Mouse (Mus musculus) forebrain, postnatal 0 days (tissue): ENCODE measurements around the gene Prnd. TPM values are rescaled to one million over a fixed set of nuclear protein-coding genes. Genes with fewer than 3 reads are reported as not detected.

Experiments
- ATAC-seq: fragments of 200-750 bp; cut with Nextera tagmentation; 2 replicates; pipeline ENCODE4 v1.8.0; 2017; ENCODE audit warnings: mild to moderate bottlenecking, moderate library complexity
- DNase-seq: peaks from one replicate; pipeline ENCODE4 v3.0.0-alpha.2; 2015
- H3K27ac ChIP-seq: fragments of 300-500 bp; sonication (generic); 2 replicates; pipeline ENCODE4 v1.5.1; 2014; ENCODE audit warnings: low read depth, mild to moderate bottlenecking, antibody characterized with exemption, low read length, moderate library complexity, mixed read lengths
- H3K27me3 ChIP-seq: fragments of 300-500 bp; sonication (generic); 2 replicates; pipeline ENCODE4 v1.6.1; 2014; ENCODE audit warnings: mild to moderate bottlenecking, low read length, mixed read lengths; ENCODE audit not compliant: insufficient read depth
- H3K36me3 ChIP-seq: fragments of 300-500 bp; sonication (generic); 2 replicates; pipeline ENCODE4 v1.6.1; 2014; ENCODE audit warnings: mild to moderate bottlenecking, moderate library complexity; ENCODE audit not compliant: insufficient read depth
- H3K4me1 ChIP-seq: fragments of 300-500 bp; sonication (generic); 2 replicates; pipeline ENCODE4 v1.6.1; 2014; ENCODE audit warnings: antibody characterized with exemption; ENCODE audit not compliant: insufficient read depth
- H3K4me2 ChIP-seq: fragments of 300-500 bp; sonication (generic); 2 replicates; pipeline ENCODE4 v1.6.1; 2014; ENCODE audit warnings: low read depth, mild to moderate bottlenecking, moderate library complexity
- H3K4me3 ChIP-seq: fragments of 300-500 bp; sonication (generic); 2 replicates; pipeline ENCODE4 v1.5.1; 2014; ENCODE audit warnings: low read depth, low read length, mixed read lengths
- H3K9ac ChIP-seq: fragments of 300-500 bp; sonication (generic); 2 replicates; pipeline ENCODE4 v1.6.1; 2014; ENCODE audit warnings: mild to moderate bottlenecking
- H3K9me3 ChIP-seq: fragments of 300-500 bp; sonication (generic); 2 replicates; pipeline ENCODE4 v1.6.1; 2016; ENCODE audit warnings: low read length
- CTCF ChIP-seq: sonication (generic); IDR thresholded peaks from 2 replicates; pipeline ENCODE4 v1.5.1; 2016; ENCODE audit warnings: antibody characterized with exemption, control low read depth, low read depth
- WGBS: fragments of 180-500 bp; shearing (Covaris S2); extraction: QIAGEN DNeasy Blood & Tissue Kit; methylation state at CpG from one replicate; pipeline ENCODE4 v1.1.7; 2014; 5-methylcytosine and 5-hydroxymethylcytosine counted together
- polyA plus RNA-seq: library from polyadenylated mRNA; unstranded; fragments of >200 nt; fragmentation: Nextera tagmentation; extraction: Ambion mirVana; gene quantifications from 2 replicates; pipeline ENCODE4 v1.2.1, GENCODE M21; 2015
- total RNA-seq: library from RNA; depleted of rRNA; stranded (reverse); fragments of >200 nt; gene quantifications from 2 replicates; pipeline ENCODE4 v1.2.3, GENCODE M21; 2014

Gene Prnd
- total and polyA plus RNA-seq, 2 experiments from 2014 or later: 4.4 to 6.2 TPM

DNA sequence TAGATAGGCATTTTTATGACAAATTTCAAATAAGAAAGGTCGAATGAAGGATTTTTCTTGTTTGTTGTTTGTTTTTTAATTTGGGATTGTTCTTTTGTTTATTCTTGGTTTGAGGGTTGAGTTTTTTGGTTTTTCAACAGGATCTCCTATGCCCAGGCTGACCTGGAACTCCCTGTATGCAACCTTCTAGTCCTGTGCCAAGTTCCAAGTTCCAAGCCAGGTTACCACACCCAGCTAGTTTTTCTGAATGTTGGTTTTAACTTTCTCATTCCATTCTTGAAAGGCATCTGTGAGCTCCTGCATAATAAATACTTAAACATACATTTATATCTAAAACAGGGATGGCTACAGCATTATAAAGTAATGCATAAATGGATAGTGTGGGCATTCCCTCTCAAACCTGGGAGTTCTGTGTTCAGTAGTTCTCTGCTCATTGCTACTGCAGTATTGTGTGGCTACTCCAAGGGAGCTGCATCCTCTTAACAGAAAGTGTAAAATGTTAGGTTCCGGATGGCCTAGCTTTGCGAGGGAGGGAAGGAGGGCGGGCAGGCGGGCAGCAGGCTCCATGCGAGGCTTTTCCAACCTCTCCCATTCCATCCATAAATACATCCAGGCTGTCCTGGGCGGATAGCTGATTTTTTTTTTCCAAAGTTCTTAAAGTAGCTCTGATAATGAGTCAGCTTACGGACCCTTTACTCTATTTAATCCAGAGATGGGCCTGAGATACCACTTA is 38.0 kb upstream of the Prnd start:
- no peak for ATAC-seq
- peak overlapping the region; percentile 68 for H3K4me2 ChIP-seq
- H3K36me3 ChIP-seq: peaks cover 16% of the 10 kb centered on the region
- peak overlapping the region; percentile 81 for H3K4me3 ChIP-seq
- no peaks in the 10 kb centered on the region for H3K9me3 ChIP-seq
- 84% methylated on average over 8 of the region's 8 CpGs for WGBS
- no peak for DNase-seq
- no peak for TF ChIP-seq CTCF
- no peaks in the 10 kb centered on the region for H3K27me3 ChIP-seq
- H3K27ac ChIP-seq: no peak overlapping the region; the same call in 1 of the 2 replicates
- peaks cover 19% of the 10 kb centered on the region for H3K4me1 ChIP-seq
- no peak overlapping the region for H3K9ac ChIP-seq

DNA sequence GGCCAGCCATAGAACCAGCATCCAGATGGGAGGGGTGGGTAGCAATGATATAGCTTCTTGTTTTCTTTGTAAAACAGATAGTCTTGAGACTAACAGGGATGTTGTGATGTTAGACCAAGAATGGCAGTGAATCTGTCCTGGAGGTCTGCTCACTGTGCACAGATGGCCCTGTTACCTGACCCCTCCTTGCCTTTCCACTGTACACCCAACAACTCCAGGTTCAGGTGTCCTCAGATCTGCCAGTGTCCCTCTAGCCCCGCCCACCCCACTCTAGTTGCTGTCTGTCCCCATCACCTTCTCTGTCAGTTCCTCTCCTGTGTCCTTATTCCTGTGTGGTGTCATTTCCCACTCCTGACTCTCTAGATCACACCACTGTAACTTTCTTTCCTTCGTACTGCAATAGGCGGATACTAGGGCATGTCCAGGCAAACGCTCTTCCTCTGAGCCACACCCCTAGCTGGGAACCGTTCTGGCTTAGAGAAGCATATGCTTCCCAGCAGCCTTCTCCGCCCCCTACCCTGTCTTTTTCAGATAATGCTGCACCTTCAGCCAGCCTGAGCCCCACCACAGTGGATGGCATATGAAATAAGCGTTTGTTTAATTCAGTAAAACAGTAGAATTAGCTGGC is 18.3 kb upstream of the Prnd start:
- peak overlapping the region; percentile 75 for H3K27ac ChIP-seq

DNA sequence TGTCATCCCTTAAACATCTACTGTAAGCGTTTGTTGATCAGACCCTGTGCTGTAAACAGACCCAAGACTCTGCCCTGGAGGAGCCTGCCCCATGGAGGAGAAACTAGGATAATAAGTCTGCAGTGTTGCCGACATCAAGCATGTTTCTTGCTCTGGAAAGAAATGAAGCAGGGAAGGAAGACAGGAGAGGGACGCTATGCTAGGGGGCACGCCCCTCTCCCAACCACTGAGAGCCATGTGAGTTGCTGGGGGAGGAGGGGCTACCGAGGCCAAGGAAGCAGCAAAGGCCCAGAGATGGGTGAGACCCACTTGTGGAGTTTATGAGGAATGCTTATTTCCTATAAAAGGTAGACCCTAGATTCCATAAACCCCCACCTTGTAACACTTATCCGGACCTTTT is 17.6 kb upstream of the Prnd start:
- Histone ChIP-seq H3K36me3 (peaks cover 17% of the 10 kb centered on the region), H3K4me3 (no peak overlapping the region), H3K27ac (peak overlapping the region; percentile 75), H3K9ac (0 out of 2 replicates have a peak overlapping the region, but pooled peaks have one; percentile 25), H3K27me3 (no peaks in the 10 kb centered on the region), H3K4me1 (0 out of 2 replicates have a peak, but pooled peaks cover 4% of the 10 kb centered on the region), H3K9me3 (no peaks in the 10 kb centered on the region), H3K4me2 (no peak overlapping the region)
- DNase-seq (no peak), ATAC-seq (peak; percentile 53)
- no peak for TF ChIP-seq CTCF
- 30% methylated on average over 6 of the region's 6 CpGs for whole genome bisulfite sequencing

More for the DNA sequence above, 18.3 kb upstream of the Prnd start:
- 0 out of 2 replicates have a peak, but pooled peaks cover 4% of the 10 kb centered on the region for H3K4me1 ChIP-seq
- H3K4me3 ChIP-seq: no peak overlapping the region
- TF ChIP-seq CTCF: no peak
- DNase-seq: no peak
- H3K9ac ChIP-seq: 0 out of 2 replicates have a peak overlapping the region, but pooled peaks have one; percentile 25
- H3K4me2 ChIP-seq: no peak overlapping the region
- peaks cover 12% of the 10 kb centered on the region for H3K36me3 ChIP-seq
- WGBS: 70% methylated on average over 7 of the region's 7 CpGs
- no peak for ATAC-seq
- H3K9me3 ChIP-seq: no peaks in the 10 kb centered on the region
- H3K27me3 ChIP-seq: no peaks in the 10 kb centered on the region

DNA sequence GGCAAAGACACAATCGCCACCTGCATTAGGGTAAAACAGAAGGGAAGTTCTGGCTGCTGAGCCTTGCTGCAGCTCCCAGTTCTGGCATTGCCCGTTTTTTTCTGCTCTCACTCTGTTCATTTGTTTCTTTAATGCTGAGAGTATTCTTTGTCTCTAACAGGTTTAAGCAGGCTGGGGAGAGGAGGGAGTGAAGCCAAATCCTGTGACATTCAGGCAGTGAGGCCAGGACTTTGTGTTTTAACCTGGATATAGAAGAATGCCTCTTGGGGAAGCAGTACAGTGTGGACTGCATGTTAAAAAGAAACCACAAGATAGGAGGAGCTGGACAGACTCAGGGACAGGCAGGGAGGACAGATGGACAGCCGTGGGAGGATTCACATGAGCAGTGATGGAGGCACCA is 17.1 kb upstream of the Prnd start:
- Histone ChIP-seq H3K27me3 (no peaks in the 10 kb centered on the region), H3K9me3 (no peaks in the 10 kb centered on the region), H3K4me1 (0 out of 2 replicates have a peak, but pooled peaks cover 4% of the 10 kb centered on the region), H3K9ac (0 out of 2 replicates have a peak overlapping the region, but pooled peaks have one; percentile 19), H3K4me3 (no peak overlapping the region), H3K27ac (peak overlapping the region; percentile 75), H3K4me2 (no peak overlapping the region), H3K36me3 (peaks cover 22% of the 10 kb centered on the region)
- TF ChIP-seq CTCF: no peak
- WGBS: 27% methylated on average over 3 of the region's 3 CpGs
- peak; percentile 58 for DNase-seq
- ATAC-seq: peak; percentile 68

DNA sequence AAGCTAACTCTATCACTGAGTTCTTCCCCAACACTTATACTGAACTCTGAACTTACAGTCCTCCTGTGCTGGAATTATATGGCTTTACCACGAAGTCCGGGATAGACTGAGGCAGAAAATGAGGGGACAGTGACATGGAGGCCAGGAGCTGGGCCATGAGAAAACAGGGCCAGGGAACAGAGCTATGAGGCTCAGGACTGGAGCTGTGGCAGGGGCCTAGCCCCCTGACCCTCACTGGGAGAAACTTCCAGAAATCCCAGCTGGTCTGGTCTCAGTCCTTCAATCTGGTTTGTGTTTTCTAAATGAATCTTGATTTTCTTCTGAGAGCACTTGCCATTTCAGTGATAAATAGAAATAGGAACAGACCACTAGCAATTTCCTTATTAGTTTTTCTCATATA is 16.4 kb upstream of the Prnd start:
- no peaks in the 10 kb centered on the region for H3K27me3 ChIP-seq
- no peak for DNase-seq
- WGBS: 95% methylated on average over 2 of the region's 2 CpGs
- H3K4me2 ChIP-seq: no peak overlapping the region
- H3K36me3 ChIP-seq: peaks cover 23% of the 10 kb centered on the region
- no peaks in the 10 kb centered on the region for H3K9me3 ChIP-seq
- no peak overlapping the region for H3K9ac ChIP-seq
- no peak for TF ChIP-seq CTCF
- no peak overlapping the region for H3K4me3 ChIP-seq
- ATAC-seq: no peak
- H3K4me1 ChIP-seq: 0 out of 2 replicates have a peak, but pooled peaks cover 4% of the 10 kb centered on the region
- peak overlapping the region; percentile 75; the same call in 1 of the 2 replicates for H3K27ac ChIP-seq

DNA sequence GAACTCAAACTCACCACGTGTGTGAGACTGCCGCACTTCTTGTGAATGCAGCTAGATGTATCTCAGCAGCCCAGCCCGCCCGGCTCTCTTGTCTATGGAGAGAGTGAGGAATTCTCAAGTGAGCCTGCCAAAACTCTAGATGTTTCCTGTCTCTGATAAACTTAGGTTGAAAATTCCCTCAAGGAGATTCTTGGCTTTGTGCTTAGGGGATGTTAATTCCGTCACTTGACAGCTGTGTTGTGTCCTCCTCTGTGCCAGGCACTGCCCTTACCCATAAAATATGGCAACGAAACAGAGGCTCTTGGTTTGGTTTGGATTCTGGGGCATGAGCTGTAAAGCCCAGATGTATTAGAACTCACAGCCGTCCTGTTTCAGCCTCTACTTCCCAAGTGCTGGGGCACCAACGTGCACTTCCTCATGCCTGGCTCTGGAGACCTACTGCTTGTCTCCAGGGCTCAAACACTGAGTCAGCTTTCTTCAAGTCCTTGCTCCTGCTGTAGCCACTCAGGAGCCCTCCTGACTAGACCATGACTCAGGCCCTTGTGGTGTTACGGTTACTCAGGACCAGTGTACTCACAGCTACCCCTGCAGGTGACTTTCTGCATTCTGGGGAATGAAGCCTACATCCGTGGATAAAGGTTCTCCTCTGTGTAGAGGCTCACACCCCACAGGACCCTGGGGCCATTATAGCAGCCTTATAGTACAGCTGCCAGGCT is 15.1 kb upstream of the Prnd start:
- no peak overlapping the region for H3K27ac ChIP-seq
- H3K36me3 ChIP-seq: peaks cover 23% of the 10 kb centered on the region
- H3K9me3 ChIP-seq: no peaks in the 10 kb centered on the region
- H3K9ac ChIP-seq: no peak overlapping the region
- WGBS: 80% methylated on average over 10 of the region's 10 CpGs
- no peak overlapping the region for H3K4me3 ChIP-seq
- DNase-seq (no peak), ATAC-seq (peak; percentile 23; the same call in 1 of the 2 replicates)
- peak; percentile 48 for TF ChIP-seq CTCF
- no peak overlapping the region for H3K4me2 ChIP-seq
- H3K4me1 ChIP-seq: 0 out of 2 replicates have a peak, but pooled peaks cover 4% of the 10 kb centered on the region
- no peaks in the 10 kb centered on the region for H3K27me3 ChIP-seq
